Mouse (Mus musculus): ENCODE measurements around the gene Vps37b.

- TF ChIP-seq CTCF (IDR thresholded peaks at IDR 0.05; ENCODE audit: borderline replicate concordance, insufficient read depth, low read depth, low read length) = no peak
- TF ChIP-seq POLR2A (IDR thresholded peaks at IDR 0.05; ENCODE audit: borderline replicate concordance, insufficient read depth, low read length) = no peak
Measured at GRCm38 (mm10) chr5:124073682-124074081, 41.6 kb upstream of the Vps37b start.
